Mouse (Mus musculus) hindbrain, embryonic 11.5 days (tissue): Measurements from ENCODE around the gene Slc13a1. TPM values are rescaled to one million over a fixed set of nuclear protein-coding genes. Genes with fewer than 3 reads are reported as not detected.
A peak's percentile ranks its signal among the peaks of the same experiment; 100 is the strongest.

Experiments used
- ATAC-seq: fragments of 200-750 bp; cut with Nextera tagmentation; 2 replicates; pipeline ENCODE4 v1.8.0; 2017; ENCODE audit warnings: mild to moderate bottlenecking, moderate TSS enrichment, moderate library complexity; ENCODE audit not compliant: low FRiP score
- DNase-seq: peaks from one replicate; pipeline ENCODE4 v3.0.0-alpha.2; 2015; ENCODE audit warnings: low spot score
- H3K27ac ChIP-seq: fragments of 300-500 bp; sonication (generic); 2 replicates; pipeline ENCODE4 v1.5.1; 2014; ENCODE audit warnings: mild to moderate bottlenecking, low read depth, low read length
- H3K27me3 ChIP-seq: fragments of 300-500 bp; sonication (generic); 2 replicates; pipeline ENCODE4 v1.6.1; 2014; ENCODE audit warnings: mild to moderate bottlenecking, low read length, moderate library complexity, mixed read lengths; ENCODE audit not compliant: control insufficient read depth, insufficient read depth
- H3K36me3 ChIP-seq: fragments of 300-500 bp; sonication (generic); 2 replicates; pipeline ENCODE4 v1.6.1; 2014; ENCODE audit warnings: mild to moderate bottlenecking, low read length, moderate library complexity, mixed read lengths; ENCODE audit not compliant: control insufficient read depth, insufficient read depth
- H3K4me1 ChIP-seq: fragments of 300-500 bp; sonication (generic); replicated peaks from 2 replicates; pipeline ENCODE4 v1.6.1; 2014; ENCODE audit warnings: low read length, mixed read lengths; ENCODE audit not compliant: control insufficient read depth, insufficient read depth
- H3K4me2 ChIP-seq: fragments of 300-500 bp; sonication (generic); replicated peaks from 2 replicates; pipeline ENCODE4 v1.6.1; 2014; ENCODE audit warnings: mild to moderate bottlenecking, low read depth, low read length
- H3K4me3 ChIP-seq: fragments of 300-500 bp; sonication (generic); 2 replicates; pipeline ENCODE4 v1.5.1; 2014; ENCODE audit warnings: low read depth, low read length
- H3K9ac ChIP-seq: fragments of 300-500 bp; sonication (generic); 2 replicates; pipeline ENCODE4 v1.6.1; 2014; ENCODE audit warnings: low read depth, low read length
- H3K9me3 ChIP-seq: fragments of 300-500 bp; sonication (generic); 2 replicates; pipeline ENCODE4 v1.6.1; 2016; ENCODE audit warnings: low read length; ENCODE audit not compliant: control insufficient read depth
- WGBS: fragments of 180-500 bp; shearing (Covaris S2); extraction: QIAGEN DNeasy Blood & Tissue Kit; methylation state at CpG from one replicate; pipeline ENCODE4 v1.1.7; 2014; 5-methylcytosine and 5-hydroxymethylcytosine counted together
- polyA plus RNA-seq: library from polyadenylated mRNA; unstranded; fragments of >200 nt; fragmentation: Nextera tagmentation; extraction: Ambion mirVana; gene quantifications from 2 replicates; pipeline ENCODE4 v1.2.1, GENCODE M21; 2014

The Slc13a1 gene
- polyA plus RNA-seq, 1 experiment from 2014 or later: 0.25 TPM

- H3K36me3 ChIP-seq: no peaks in the 10 kb centered on the region
- no peaks in the 10 kb centered on the region; the same call in 1 of the 2 replicates for H3K9me3 ChIP-seq
- H3K4me2 ChIP-seq: no peak overlapping the region
- 88% methylated on average over 4 of the region's 4 CpGs for WGBS
- ATAC-seq (no peak), DNase-seq (no peak)
- no peak overlapping the region for H3K4me3 ChIP-seq
- no peaks in the 10 kb centered on the region for H3K27me3 ChIP-seq
- H3K4me1 ChIP-seq: no peaks in the 10 kb centered on the region
- no peak overlapping the region for H3K9ac ChIP-seq
- H3K27ac ChIP-seq: no peak overlapping the region
These were observed 112.8 kb downstream of the Slc13a1 start for GRCm38 (mm10) chr6:24055086-24055485.

- Histone ChIP-seq H3K9me3 (no peaks in the 10 kb centered on the region; the same call in 1 of the 2 replicates), H3K4me3 (no peak overlapping the region), H3K4me2 (no peak overlapping the region), H3K4me1 (no peaks in the 10 kb centered on the region), H3K9ac (no peak overlapping the region), H3K27me3 (no peaks in the 10 kb centered on the region), H3K36me3 (no peaks in the 10 kb centered on the region), H3K27ac (no peak overlapping the region)
- no peak for ATAC-seq
- DNase-seq: no peak
- 93% methylated on average over 9 of the region's 9 CpGs for WGBS
These were observed 113.7 kb downstream of the Slc13a1 start for GRCm38 (mm10) chr6:24054086-24054710.

- H3K36me3 ChIP-seq: no peaks in the 10 kb centered on the region
- no peak overlapping the region for H3K27ac ChIP-seq
- no peaks in the 10 kb centered on the region for H3K27me3 ChIP-seq
- H3K4me2 ChIP-seq: no peak overlapping the region
- no peak overlapping the region for H3K9ac ChIP-seq
- no peaks in the 10 kb centered on the region for H3K9me3 ChIP-seq
- H3K4me1 ChIP-seq: no peaks in the 10 kb centered on the region
- H3K4me3 ChIP-seq: no peak overlapping the region
- ATAC-seq (peak; percentile 45; the same call in 1 of the 2 replicates), DNase-seq (peak; percentile 27)
- WGBS: 71% methylated on average over 7 of the region's 7 CpGs
These were observed 120.7 kb downstream of the Slc13a1 start for GRCm38 (mm10) chr6:24047014-24047770.

- Histone ChIP-seq H3K9ac (no peak overlapping the region), H3K4me1 (no peaks in the 10 kb centered on the region), H3K4me2 (no peak overlapping the region), H3K27me3 (no peaks in the 10 kb centered on the region), H3K27ac (no peak overlapping the region), H3K36me3 (no peaks in the 10 kb centered on the region), H3K9me3 (no peaks in the 10 kb centered on the region), H3K4me3 (no peak overlapping the region)
- no peak for DNase-seq
- ATAC-seq: no peak
These were observed 124.4 kb downstream of the Slc13a1 start for GRCm38 (mm10) chr6:24043496-24043895.

Other genes starting within 250 kb of the Slc13a1 start
- gene Tas2r118, start 198.0 kb downstream of the Slc13a1 start, polyA plus RNA-seq: not detected in 2 replicates